Mouse (Mus musculus): ENCODE measurements around the gene Ahcyl2. TPM values are rescaled to one million over a fixed set of nuclear protein-coding genes. Genes with fewer than 3 reads are reported as not detected.

Gene Ahcyl2
- total and polyA plus RNA-seq, 2 experiments from 2014 or later: 16.0 to 66.7 TPM

GRCm38 (mm10) chr6:29902256-29902655, 134.4 kb downstream of the Ahcyl2 start:
- WGBS: 82% methylated on average over 2 of the region's 2 CpGs
- no peak overlapping the region for H3K27ac ChIP-seq (ENCODE audit: low read depth, low read length)
- H3K36me3 ChIP-seq (ENCODE audit: insufficient read depth, low read length): peaks cover 19% of the 10 kb centered on the region
- no peak overlapping the region for H3K4me2 ChIP-seq (ENCODE audit: low read depth, low read length, poor library complexity, severe bottlenecking)
- TF ChIP-seq CTCF (IDR thresholded peaks at IDR 0.05): no peak
- no peak overlapping the region for H3K4me3 ChIP-seq (ENCODE audit: low read depth, low read length)
- ATAC-seq (ENCODE audit: low FRiP score): no peak
- H3K9ac ChIP-seq (replicated peaks; ENCODE audit: low read length, poor library complexity, severe bottlenecking): no peak overlapping the region
- H3K27me3 ChIP-seq (ENCODE audit: insufficient read depth, low read length): no peaks in the 10 kb centered on the region
- no peak for DNase-seq (ENCODE audit: low spot score)
- no peaks in the 10 kb centered on the region for H3K4me1 ChIP-seq (ENCODE audit: insufficient read depth, low read length)
- H3K9me3 ChIP-seq (ENCODE audit: low read length): no peaks in the 10 kb centered on the region

- no peak for ATAC-seq (ENCODE audit: low FRiP score)
- Histone ChIP-seq H3K27ac (ENCODE audit: low read depth, low read length) (no peak overlapping the region), H3K4me1 (ENCODE audit: insufficient read depth, low read length) (no peaks in the 10 kb centered on the region), H3K9ac (replicated peaks; ENCODE audit: low read length, poor library complexity, severe bottlenecking) (no peak overlapping the region), H3K4me3 (ENCODE audit: low read depth, low read length) (no peak overlapping the region), H3K27me3 (ENCODE audit: insufficient read depth, low read length) (no peaks in the 10 kb centered on the region), H3K9me3 (ENCODE audit: low read length) (no peaks in the 10 kb centered on the region), H3K36me3 (ENCODE audit: insufficient read depth, low read length) (peaks cover 16% of the 10 kb centered on the region), H3K4me2 (ENCODE audit: low read depth, low read length, poor library complexity, severe bottlenecking) (no peak overlapping the region)
- TF ChIP-seq CTCF (IDR thresholded peaks at IDR 0.05): no peak
- 91% methylated on average over 3 of the region's 3 CpGs for WGBS
- DNase-seq (ENCODE audit: low spot score): no peak
These were observed 135.6 kb downstream of the Ahcyl2 start for GRCm38 (mm10) chr6:29903343-29903914.

DNA sequence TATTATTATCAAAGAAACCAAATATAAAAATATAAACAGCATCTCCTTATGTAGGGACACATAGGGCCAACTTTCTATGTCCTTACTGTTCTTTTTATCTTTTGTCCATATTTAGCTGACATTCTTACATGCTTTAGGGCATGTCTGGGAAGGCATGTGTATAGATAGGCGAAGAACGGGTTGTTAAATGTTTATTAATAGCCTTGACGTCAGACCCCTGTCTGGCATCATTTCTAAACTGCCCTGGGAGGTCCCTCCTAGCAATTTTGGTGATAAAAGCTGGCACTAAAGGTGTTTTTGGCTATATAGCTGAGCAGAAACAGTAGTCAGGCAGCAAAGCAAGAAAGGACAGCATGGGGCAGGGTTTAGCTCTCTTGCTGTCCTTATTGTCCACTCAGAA, 136.5 kb downstream of the Ahcyl2 start:
- Histone ChIP-seq H3K4me2 (ENCODE audit: low read depth, low read length, poor library complexity, severe bottlenecking) (no peak overlapping the region), H3K4me1 (ENCODE audit: insufficient read depth, low read length) (no peaks in the 10 kb centered on the region), H3K36me3 (ENCODE audit: insufficient read depth, low read length) (peaks cover 20% of the 10 kb centered on the region), H3K27me3 (ENCODE audit: insufficient read depth, low read length) (no peaks in the 10 kb centered on the region), H3K4me3 (ENCODE audit: low read depth, low read length) (no peak overlapping the region), H3K9me3 (ENCODE audit: low read length) (no peaks in the 10 kb centered on the region), H3K27ac (ENCODE audit: low read depth, low read length) (no peak overlapping the region), H3K9ac (replicated peaks; ENCODE audit: low read length, poor library complexity, severe bottlenecking) (no peak overlapping the region)
- 75% methylated on average over 3 of the region's 3 CpGs for WGBS
- no peak for TF ChIP-seq CTCF (IDR thresholded peaks at IDR 0.05)
- ATAC-seq (ENCODE audit: low FRiP score) (no peak), DNase-seq (ENCODE audit: low spot score) (no peak)

DNA sequence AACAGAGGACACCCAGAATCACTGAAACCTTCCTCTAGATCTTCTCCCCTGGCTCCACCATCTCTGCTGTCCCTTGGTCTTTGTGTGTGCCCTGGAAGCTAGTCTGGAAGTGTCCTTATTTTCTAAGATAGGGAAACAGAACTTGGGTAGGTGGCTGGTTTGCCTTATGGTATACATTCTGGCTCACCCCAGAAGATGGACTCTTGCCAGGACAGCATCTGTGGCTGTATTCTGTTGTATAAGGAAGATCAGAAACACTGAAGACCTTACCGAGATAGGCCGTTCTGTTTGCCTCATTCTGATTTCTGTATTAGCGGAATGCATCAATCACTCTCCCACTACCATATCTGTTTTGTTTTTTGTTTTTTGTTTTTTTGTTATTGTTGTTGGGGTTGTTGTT, 142.8 kb downstream of the Ahcyl2 start:
- Histone ChIP-seq H3K27me3 (ENCODE audit: insufficient read depth, low read length) (peaks cover 5% of the 10 kb centered on the region), H3K4me3 (ENCODE audit: low read depth, low read length) (no peak overlapping the region), H3K4me1 (ENCODE audit: insufficient read depth, low read length) (no peaks in the 10 kb centered on the region), H3K4me2 (ENCODE audit: low read depth, low read length, poor library complexity, severe bottlenecking) (no peak overlapping the region), H3K27ac (ENCODE audit: low read depth, low read length) (no peak overlapping the region), H3K36me3 (ENCODE audit: insufficient read depth, low read length) (peaks cover 14% of the 10 kb centered on the region), H3K9me3 (ENCODE audit: low read length) (no peaks in the 10 kb centered on the region), H3K9ac (replicated peaks; ENCODE audit: low read length, poor library complexity, severe bottlenecking) (no peak overlapping the region)
- 93% methylated on average over 3 of the region's 3 CpGs for WGBS
- DNase-seq (ENCODE audit: low spot score): peak; percentile 22
- no peak for TF ChIP-seq CTCF (IDR thresholded peaks at IDR 0.05)
- no peak for ATAC-seq (ENCODE audit: low FRiP score)

GRCm38 (mm10) chr6:29913673-29914072, 145.9 kb downstream of the Ahcyl2 start:
- Histone ChIP-seq H3K9me3 (ENCODE audit: low read length) (no peaks in the 10 kb centered on the region), H3K9ac (replicated peaks; ENCODE audit: low read length, poor library complexity, severe bottlenecking) (no peak overlapping the region), H3K27ac (ENCODE audit: low read depth, low read length) (no peak overlapping the region), H3K4me2 (ENCODE audit: low read depth, low read length, poor library complexity, severe bottlenecking) (no peak overlapping the region), H3K27me3 (ENCODE audit: insufficient read depth, low read length) (peaks cover 5% of the 10 kb centered on the region), H3K4me3 (ENCODE audit: low read depth, low read length) (no peak overlapping the region), H3K4me1 (ENCODE audit: insufficient read depth, low read length) (no peaks in the 10 kb centered on the region), H3K36me3 (ENCODE audit: insufficient read depth, low read length) (peaks cover 9% of the 10 kb centered on the region)
- DNase-seq (ENCODE audit: low spot score): no peak
- TF ChIP-seq CTCF (IDR thresholded peaks at IDR 0.05): peak; percentile 50; the same call in 1 of the 2 replicates
- no peak for ATAC-seq (ENCODE audit: low FRiP score)
- 49% methylated on average over 1 of the region's 1 CpGs for WGBS

DNA sequence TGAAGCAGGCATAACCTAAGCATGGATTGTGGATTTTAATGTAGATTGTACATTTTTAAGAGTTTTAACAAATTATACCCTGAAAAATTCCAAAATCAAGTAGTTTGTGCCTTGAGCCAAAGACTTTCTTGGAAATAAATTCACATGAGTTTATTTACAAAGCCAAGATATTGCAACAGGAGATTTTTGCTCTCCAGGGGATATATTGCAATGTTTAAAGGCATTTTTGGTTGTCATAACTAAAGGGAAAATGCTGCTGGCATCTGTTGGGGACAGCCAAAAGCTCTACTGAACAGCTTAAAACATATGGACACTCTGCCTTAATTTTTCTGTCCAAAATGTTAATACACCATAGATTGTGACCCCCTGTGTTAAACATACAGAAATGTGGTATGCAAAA, 146.3 kb downstream of the Ahcyl2 start:
- TF ChIP-seq CTCF (IDR thresholded peaks at IDR 0.05): no peak
- ATAC-seq (ENCODE audit: low FRiP score) (no peak), DNase-seq (ENCODE audit: low spot score) (no peak)
- H3K27me3 ChIP-seq (ENCODE audit: insufficient read depth, low read length): peaks cover 5% of the 10 kb centered on the region
- no peak overlapping the region for H3K4me3 ChIP-seq (ENCODE audit: low read depth, low read length)
- peaks cover 6% of the 10 kb centered on the region for H3K36me3 ChIP-seq (ENCODE audit: insufficient read depth, low read length)
- no peaks in the 10 kb centered on the region for H3K9me3 ChIP-seq (ENCODE audit: low read length)
- H3K4me1 ChIP-seq (ENCODE audit: insufficient read depth, low read length): no peaks in the 10 kb centered on the region
- no peak overlapping the region for H3K27ac ChIP-seq (ENCODE audit: low read depth, low read length)
- no peak overlapping the region for H3K4me2 ChIP-seq (ENCODE audit: low read depth, low read length, poor library complexity, severe bottlenecking)
- no peak overlapping the region for H3K9ac ChIP-seq (replicated peaks; ENCODE audit: low read length, poor library complexity, severe bottlenecking)
